Mouse (Mus musculus): ENCODE measurements at regions not wholly inside any gene's neighbourhood (a gene's known extent, or its start where the extent isn't known, plus 50 kb on each side); places are given as distances from the start of the nearest gene placed in this dataset.

DNA sequence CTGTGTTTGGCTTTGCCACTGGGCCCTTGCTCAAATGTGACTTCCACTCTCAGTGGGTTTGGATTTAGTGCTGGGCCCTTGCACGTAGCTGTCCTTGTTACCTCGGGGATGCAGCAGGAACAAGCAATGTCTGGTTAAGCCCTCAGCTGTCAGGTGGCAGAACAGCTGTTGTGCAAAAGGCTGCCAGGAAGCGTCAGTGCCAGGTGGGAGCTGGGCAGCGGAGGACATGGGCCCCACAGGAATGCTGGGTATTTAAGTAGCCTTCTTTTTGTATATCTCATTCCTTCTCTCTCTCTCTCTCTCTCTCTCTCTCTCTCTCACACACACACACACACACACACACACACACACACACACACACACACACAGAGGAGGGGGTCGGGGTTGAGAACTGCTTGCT lies 104.0 kb upstream of the Arhgap28 start:
- Histone ChIP-seq H3K36me3 (ENCODE audit: control insufficient read depth, insufficient read depth, low read length) (no peaks in the 10 kb centered on the region), H3K9me3 (ENCODE audit: control insufficient read depth, low read length) (no peaks in the 10 kb centered on the region), H3K4me2 (ENCODE audit: low read depth, low read length) (no peak overlapping the region), H3K9ac (ENCODE audit: low read depth, low read length) (no peak overlapping the region), H3K4me3 (ENCODE audit: low read depth, low read length) (no peak overlapping the region), H3K27me3 (replicated peaks; ENCODE audit: control insufficient read depth, insufficient read depth, low read length) (no peaks in the 10 kb centered on the region), H3K27ac (replicated peaks; ENCODE audit: low read depth, low read length) (0 out of 2 replicates have a peak overlapping the region, but pooled peaks have one; percentile 28), H3K4me1 (ENCODE audit: control insufficient read depth, insufficient read depth, low read length) (no peaks in the 10 kb centered on the region)
- DNase-seq (ENCODE audit: low spot score) (peak; percentile 70), ATAC-seq (ENCODE audit: low read depth) (no peak)
- WGBS: 76% methylated on average over 4 of the region's 5 CpGs

DNA sequence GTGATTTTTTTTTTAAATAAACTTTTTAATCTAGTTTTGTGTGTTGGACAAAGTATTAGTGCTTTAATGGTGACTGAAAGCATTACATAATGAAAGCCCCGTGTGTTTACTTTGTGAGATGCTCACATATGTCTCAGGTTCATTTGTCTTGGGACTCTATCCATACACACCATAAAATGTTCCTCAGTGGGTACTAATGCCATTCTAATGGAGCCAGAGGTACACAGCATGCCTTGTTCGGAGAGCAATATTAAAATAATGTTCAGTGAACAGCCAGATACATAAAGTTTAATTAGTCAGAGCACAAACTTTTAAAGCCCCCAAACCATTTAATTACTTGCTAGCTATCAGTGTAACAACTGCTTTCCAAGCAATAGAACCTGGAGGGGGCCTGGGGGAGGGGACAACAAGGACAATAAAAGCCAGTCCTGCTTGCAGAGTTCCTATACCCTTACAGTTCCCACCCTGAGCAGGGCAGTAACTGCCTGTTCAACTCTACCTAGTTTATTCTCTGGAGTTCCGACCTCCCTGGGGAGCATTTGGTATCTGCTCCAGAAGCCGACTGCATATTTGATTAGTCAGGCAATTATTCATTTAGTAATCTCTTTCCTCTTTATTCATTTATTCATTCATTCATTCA lies 108.0 kb upstream of the Arhgap28 start:
- no peaks in the 10 kb centered on the region for H3K27me3 ChIP-seq (replicated peaks; ENCODE audit: control insufficient read depth, insufficient read depth, low read length)
- DNase-seq (ENCODE audit: low spot score): no peak

DNA sequence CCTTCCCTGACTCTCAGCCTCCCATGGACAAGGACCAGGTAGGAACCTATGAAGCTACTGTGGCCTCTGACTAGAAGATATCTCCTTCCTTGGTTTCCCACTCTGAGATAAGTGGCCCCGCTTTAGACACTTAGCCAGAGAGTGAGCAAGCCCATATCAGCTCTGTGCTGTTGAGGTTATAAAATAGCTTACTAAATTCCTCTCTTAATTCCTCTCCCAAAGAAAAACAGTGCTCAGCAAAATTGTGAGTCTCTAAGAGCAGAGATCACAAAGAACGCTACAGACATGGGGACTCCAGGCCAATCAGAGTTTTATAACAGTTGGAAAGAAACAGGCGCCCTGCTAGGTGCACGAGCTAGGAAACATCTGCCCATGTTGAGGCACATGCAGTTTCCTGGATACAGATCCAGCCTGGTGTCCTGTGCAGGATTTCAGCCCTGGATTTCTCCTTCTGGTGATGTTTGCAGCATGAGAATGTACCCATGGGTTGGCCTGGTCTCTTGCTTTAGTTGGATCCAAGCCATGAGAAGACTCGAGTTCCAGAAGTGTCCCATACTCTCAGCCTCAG lies 108.9 kb upstream of the Arhgap28 start:
- Histone ChIP-seq H3K9me3 (ENCODE audit: control insufficient read depth, low read length) (no peaks in the 10 kb centered on the region), H3K27me3 (replicated peaks; ENCODE audit: control insufficient read depth, insufficient read depth, low read length) (no peaks in the 10 kb centered on the region), H3K4me3 (ENCODE audit: low read depth, low read length) (no peak overlapping the region), H3K27ac (replicated peaks; ENCODE audit: low read depth, low read length) (no peak overlapping the region), H3K36me3 (ENCODE audit: control insufficient read depth, insufficient read depth, low read length) (no peaks in the 10 kb centered on the region), H3K4me2 (ENCODE audit: low read depth, low read length) (no peak overlapping the region), H3K9ac (ENCODE audit: low read depth, low read length) (no peak overlapping the region), H3K4me1 (ENCODE audit: control insufficient read depth, insufficient read depth, low read length) (no peaks in the 10 kb centered on the region)
- no peak for ATAC-seq (ENCODE audit: low read depth)
- WGBS: 77% methylated on average over 5 of the region's 5 CpGs
- DNase-seq (ENCODE audit: low spot score): no peak

More for the DNA sequence above, 108.0 kb upstream of the Arhgap28 start:
- Histone ChIP-seq H3K27ac (replicated peaks; ENCODE audit: low read depth, low read length) (no peak overlapping the region), H3K4me3 (ENCODE audit: low read depth, low read length) (no peak overlapping the region), H3K9ac (ENCODE audit: low read depth, low read length) (no peak overlapping the region), H3K9me3 (ENCODE audit: control insufficient read depth, low read length) (no peaks in the 10 kb centered on the region), H3K4me2 (ENCODE audit: low read depth, low read length) (no peak overlapping the region), H3K4me1 (ENCODE audit: control insufficient read depth, insufficient read depth, low read length) (no peaks in the 10 kb centered on the region), H3K36me3 (ENCODE audit: control insufficient read depth, insufficient read depth, low read length) (no peaks in the 10 kb centered on the region)
- no peak for ATAC-seq (ENCODE audit: low read depth)
- 78% methylated on average over 4 of the region's 4 CpGs for WGBS

DNA sequence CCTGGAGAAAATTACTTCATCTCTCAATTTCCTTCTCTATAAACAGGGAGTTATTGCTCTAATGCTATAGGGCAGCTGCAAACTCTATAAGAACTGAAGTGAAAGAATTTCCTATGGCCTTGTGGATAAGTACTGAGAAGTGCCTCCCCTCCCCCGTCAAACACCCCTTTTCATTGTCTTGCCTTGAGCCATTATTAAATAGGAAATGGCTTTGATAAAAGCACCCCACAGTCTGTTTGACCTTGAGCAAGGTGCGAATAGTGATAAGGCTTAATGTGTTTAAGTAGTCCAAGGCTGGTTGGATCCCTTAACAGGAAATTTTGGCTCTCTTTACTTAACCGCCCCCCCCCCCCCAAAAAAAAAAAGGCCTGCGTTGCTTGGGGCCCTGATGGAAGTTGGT lies 111.7 kb upstream of the Arhgap28 start:
- H3K36me3 ChIP-seq (ENCODE audit: control insufficient read depth, insufficient read depth, low read length): no peaks in the 10 kb centered on the region
- H3K27ac ChIP-seq (replicated peaks; ENCODE audit: low read depth, low read length): no peak overlapping the region
- no peaks in the 10 kb centered on the region for H3K27me3 ChIP-seq (replicated peaks; ENCODE audit: control insufficient read depth, insufficient read depth, low read length)
- no peaks in the 10 kb centered on the region for H3K9me3 ChIP-seq (ENCODE audit: control insufficient read depth, low read length)
- H3K9ac ChIP-seq (ENCODE audit: low read depth, low read length): no peak overlapping the region
- no peaks in the 10 kb centered on the region; the same call in 1 of the 2 replicates for H3K4me1 ChIP-seq (ENCODE audit: control insufficient read depth, insufficient read depth, low read length)
- no peak for ATAC-seq (ENCODE audit: low read depth)
- 76% methylated on average over 4 of the region's 4 CpGs for WGBS
- H3K4me2 ChIP-seq (ENCODE audit: low read depth, low read length): no peak overlapping the region
- no peak overlapping the region for H3K4me3 ChIP-seq (ENCODE audit: low read depth, low read length)
- DNase-seq (ENCODE audit: low spot score): no peak

DNA sequence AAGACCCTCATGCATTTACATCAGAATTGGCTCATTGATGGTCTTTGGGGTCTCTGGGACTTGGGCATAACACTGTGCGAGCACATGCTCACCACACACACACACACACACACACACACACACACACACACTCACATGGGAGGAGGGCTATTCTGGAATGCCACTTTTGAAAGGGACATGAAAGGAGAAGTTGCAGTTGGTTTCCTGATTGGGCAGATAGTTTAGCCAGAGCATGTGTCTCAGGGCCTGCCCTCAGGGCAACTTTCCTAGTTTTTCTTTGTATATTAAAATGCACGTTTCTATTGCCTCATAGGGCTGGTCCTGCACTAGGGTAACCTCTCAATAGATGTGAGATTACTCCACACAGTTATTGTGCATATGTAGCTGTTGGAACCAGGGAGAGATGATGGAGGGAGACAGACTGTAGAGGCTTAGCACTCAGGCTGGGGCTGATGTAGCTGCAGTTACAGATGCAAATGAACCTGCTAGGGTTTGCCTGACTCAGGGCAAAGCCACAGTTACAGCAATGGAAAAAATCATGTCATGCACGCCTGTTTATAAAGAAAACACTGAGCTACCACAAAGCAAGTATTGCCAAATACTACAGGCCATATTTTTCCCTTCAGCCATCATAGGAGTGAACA lies 115.3 kb upstream of the Arhgap28 start:
- H3K27ac ChIP-seq (replicated peaks; ENCODE audit: low read depth, low read length): no peak overlapping the region
- no peak for DNase-seq (ENCODE audit: low spot score)

DNA sequence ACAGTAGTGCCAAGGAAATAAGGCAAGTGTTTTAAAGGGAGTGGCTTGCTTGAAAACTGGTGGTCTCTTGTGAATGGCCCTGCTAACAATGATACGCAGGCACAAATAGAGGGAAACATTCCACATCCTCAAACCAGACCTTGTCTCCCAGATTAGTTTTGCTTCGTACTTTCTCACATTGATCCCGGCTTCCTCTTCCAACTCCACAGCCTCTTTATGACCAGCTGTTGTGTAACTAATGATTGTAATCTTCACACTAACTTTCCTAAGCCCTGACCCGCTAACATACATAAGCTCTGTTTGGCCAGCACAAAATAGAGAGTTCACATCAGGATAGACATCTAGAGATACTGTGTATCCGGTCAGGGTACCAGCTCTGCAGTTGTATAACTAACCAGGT lies 116.3 kb upstream of the Arhgap28 start:
- Histone ChIP-seq H3K9me3 (ENCODE audit: control insufficient read depth, low read length) (no peaks in the 10 kb centered on the region), H3K36me3 (ENCODE audit: control insufficient read depth, insufficient read depth, low read length) (no peaks in the 10 kb centered on the region), H3K9ac (ENCODE audit: low read depth, low read length) (no peak overlapping the region), H3K27ac (replicated peaks; ENCODE audit: low read depth, low read length) (no peak overlapping the region), H3K27me3 (replicated peaks; ENCODE audit: control insufficient read depth, insufficient read depth, low read length) (no peaks in the 10 kb centered on the region), H3K4me3 (ENCODE audit: low read depth, low read length) (no peak overlapping the region), H3K4me1 (ENCODE audit: control insufficient read depth, insufficient read depth, low read length) (no peaks in the 10 kb centered on the region; the same call in 1 of the 2 replicates), H3K4me2 (ENCODE audit: low read depth, low read length) (no peak overlapping the region)
- ATAC-seq (ENCODE audit: low read depth) (no peak; the same call in 1 of the 2 replicates), DNase-seq (ENCODE audit: low spot score) (peak; percentile 54)
- WGBS: 74% methylated on average over 5 of the region's 5 CpGs

More for the DNA sequence above, 115.3 kb upstream of the Arhgap28 start:
- WGBS: 56% methylated on average over 3 of the region's 3 CpGs
- H3K36me3 ChIP-seq (ENCODE audit: control insufficient read depth, insufficient read depth, low read length): no peaks in the 10 kb centered on the region
- no peak overlapping the region for H3K4me3 ChIP-seq (ENCODE audit: low read depth, low read length)
- no peak overlapping the region for H3K9ac ChIP-seq (ENCODE audit: low read depth, low read length)
- no peaks in the 10 kb centered on the region for H3K9me3 ChIP-seq (ENCODE audit: control insufficient read depth, low read length)
- ATAC-seq (ENCODE audit: low read depth): no peak
- no peaks in the 10 kb centered on the region; the same call in 1 of the 2 replicates for H3K4me1 ChIP-seq (ENCODE audit: control insufficient read depth, insufficient read depth, low read length)
- H3K4me2 ChIP-seq (ENCODE audit: low read depth, low read length): no peak overlapping the region
- H3K27me3 ChIP-seq (replicated peaks; ENCODE audit: control insufficient read depth, insufficient read depth, low read length): no peaks in the 10 kb centered on the region

DNA sequence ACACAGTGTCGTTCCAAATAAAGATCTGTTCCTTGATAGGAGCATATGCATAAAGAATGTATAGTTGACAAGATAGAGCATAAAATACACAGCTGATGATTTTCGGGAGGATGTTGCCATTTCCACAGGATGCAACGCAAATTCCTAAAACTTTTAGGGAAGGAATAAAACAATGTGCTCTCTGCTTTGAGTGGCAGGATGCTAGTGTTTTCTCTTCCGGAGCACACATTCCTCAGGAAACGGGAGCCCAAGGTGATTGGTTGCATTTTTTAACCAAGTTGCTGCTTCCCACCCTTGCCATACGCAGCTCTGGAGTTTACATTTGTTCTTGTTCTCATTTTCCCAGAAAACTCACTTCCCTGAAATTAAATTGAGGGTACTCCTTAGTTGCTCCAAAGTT lies 116.8 kb upstream of the Arhgap28 start:
- Histone ChIP-seq H3K4me2 (ENCODE audit: low read depth, low read length) (no peak overlapping the region), H3K4me3 (ENCODE audit: low read depth, low read length) (no peak overlapping the region), H3K9ac (ENCODE audit: low read depth, low read length) (no peak overlapping the region), H3K4me1 (ENCODE audit: control insufficient read depth, insufficient read depth, low read length) (no peaks in the 10 kb centered on the region; the same call in 1 of the 2 replicates), H3K27me3 (replicated peaks; ENCODE audit: control insufficient read depth, insufficient read depth, low read length) (no peaks in the 10 kb centered on the region), H3K27ac (replicated peaks; ENCODE audit: low read depth, low read length) (no peak overlapping the region), H3K36me3 (ENCODE audit: control insufficient read depth, insufficient read depth, low read length) (no peaks in the 10 kb centered on the region), H3K9me3 (ENCODE audit: control insufficient read depth, low read length) (no peaks in the 10 kb centered on the region)
- ATAC-seq (ENCODE audit: low read depth): no peak
- no peak for DNase-seq (ENCODE audit: low spot score)
- 55% methylated on average over 6 of the region's 6 CpGs for WGBS

DNA sequence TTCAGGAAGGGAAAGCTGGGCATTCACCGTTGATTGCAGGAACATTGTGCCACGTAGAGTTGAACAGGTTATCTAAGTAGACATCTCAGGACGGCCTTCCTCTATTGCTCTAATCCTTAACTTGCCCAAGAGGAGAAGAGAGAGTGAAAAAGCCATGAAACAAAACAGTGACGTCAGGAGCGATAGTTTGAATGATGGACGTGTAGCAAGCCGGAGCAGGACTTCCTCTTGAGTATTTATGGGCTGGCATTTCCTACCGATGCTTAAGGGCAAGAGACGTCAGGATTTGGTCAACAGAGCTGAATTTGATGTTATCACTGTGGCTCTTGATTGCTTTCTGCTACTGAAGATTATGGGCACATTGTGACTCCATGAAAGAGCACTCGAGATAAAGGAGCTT lies 130.5 kb upstream of the Arhgap28 start:
- H3K4me2 ChIP-seq (ENCODE audit: low read depth, low read length): no peak overlapping the region
- no peaks in the 10 kb centered on the region for H3K27me3 ChIP-seq (replicated peaks; ENCODE audit: control insufficient read depth, insufficient read depth, low read length)
- H3K9me3 ChIP-seq (ENCODE audit: control insufficient read depth, low read length): no peaks in the 10 kb centered on the region
- no peak overlapping the region for H3K4me3 ChIP-seq (ENCODE audit: low read depth, low read length)
- ATAC-seq (ENCODE audit: low read depth): no peak
- WGBS: 69% methylated on average over 10 of the region's 10 CpGs
- H3K36me3 ChIP-seq (ENCODE audit: control insufficient read depth, insufficient read depth, low read length): no peaks in the 10 kb centered on the region
- peaks cover 5% of the 10 kb centered on the region; the same call in 1 of the 2 replicates for H3K4me1 ChIP-seq (ENCODE audit: control insufficient read depth, insufficient read depth, low read length)
- no peak overlapping the region for H3K27ac ChIP-seq (replicated peaks; ENCODE audit: low read depth, low read length)
- no peak for DNase-seq (ENCODE audit: low spot score)
- H3K9ac ChIP-seq (ENCODE audit: low read depth, low read length): no peak overlapping the region

Measured in embryonic facial prominence, embryonic 14.5 days (tissue).